Mouse (Mus musculus) heart, adult 2 months (tissue): ENCODE data around the gene Fbxo33.

Source experiments
- CTCF ChIP-seq: fragments of 200-600 bp; IDR thresholded peaks from 2 replicates; pipeline ENCODE4 v1.8.1; 2022; ENCODE audit warnings: antibody characterized with exemption, mild to moderate bottlenecking, moderate library complexity
- EP300 ChIP-seq: fragments of 200-500 bp; IDR thresholded peaks from 2 replicates; pipeline ENCODE4 v1.6.1; 2011; ENCODE audit warnings: low read depth, low read length, control low read depth; ENCODE audit not compliant: insufficient read depth
- POLR2A ChIP-seq: fragments of 200-500 bp; IDR thresholded peaks from 2 replicates; pipeline ENCODE4 v1.6.1; 2011; ENCODE audit warnings: mild to moderate bottlenecking, low read depth, low read length, control low read depth; ENCODE audit not compliant: insufficient read depth

- TF ChIP-seq CTCF = no peak
- no peak for TF ChIP-seq POLR2A
- TF ChIP-seq EP300 = no peak
Measured at GRCm38 (mm10) chr12:59206208-59206999, 13.1 kb downstream of the Fbxo33 start.
